Mouse (Mus musculus) C2C12 (cell line): ENCODE measurements around the gene Sgk1.

Experiments used
- CEBPB ChIP-seq: IDR thresholded peaks from one replicate; pipeline ENCODE4 v1.6.1; 2011; ENCODE audit warnings: low read depth, mild to moderate bottlenecking, control low read depth, moderate library complexity
- CTCF ChIP-seq: IDR thresholded peaks from one replicate; pipeline ENCODE4 v1.5.1; 2011; ENCODE audit not compliant: control insufficient read depth, insufficient read depth, insufficient read length
- FOSL1 ChIP-seq: IDR thresholded peaks from one replicate; pipeline ENCODE4 v1.8.0; 2011; ENCODE audit warnings: mild to moderate bottlenecking, low read length; ENCODE audit not compliant: poor library complexity, insufficient read depth, severe bottlenecking
- MAX ChIP-seq: IDR thresholded peaks from one replicate; pipeline ENCODE4 v1.6.1; 2011; ENCODE audit warnings: mild to moderate bottlenecking, control low read depth
- MYOD1 ChIP-seq: IDR thresholded peaks from one replicate; pipeline ENCODE4 v1.6.1; 2011; ENCODE audit warnings: low read depth; ENCODE audit not compliant: control insufficient read depth, insufficient read length

DNA sequence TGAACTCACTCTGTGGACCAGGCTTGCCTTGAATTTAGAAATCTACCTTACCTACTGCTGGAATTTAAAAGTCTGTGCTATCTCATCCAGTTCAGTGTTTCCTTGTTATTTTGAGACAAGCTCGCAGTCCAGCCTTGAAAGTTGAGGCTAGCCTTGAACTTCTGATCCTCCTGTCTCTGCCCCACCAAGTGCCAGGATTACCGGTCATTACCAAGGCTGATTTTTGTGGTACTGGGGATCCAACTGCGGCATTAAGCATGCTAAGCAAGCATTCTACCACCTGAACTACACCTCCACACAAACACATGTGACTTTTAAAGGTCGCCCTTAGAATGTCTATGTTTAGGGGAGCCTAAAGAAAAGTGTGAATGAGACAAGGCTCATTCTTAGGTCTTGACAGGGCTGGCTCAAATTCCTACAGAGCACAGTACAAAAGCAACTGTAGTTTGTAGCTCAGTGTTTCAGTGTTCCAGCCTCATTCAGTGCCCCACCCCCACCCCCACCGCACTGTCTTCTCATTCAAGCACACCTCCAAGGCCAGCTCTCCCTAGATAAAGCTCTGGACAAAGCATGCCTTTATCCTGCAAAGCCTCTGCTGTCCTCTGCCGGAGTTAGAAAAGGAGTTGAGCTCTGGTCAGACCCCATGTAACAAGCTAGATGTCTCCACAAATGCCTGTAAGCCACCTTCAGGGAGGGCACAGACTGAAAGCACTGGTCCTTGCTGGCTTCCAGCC, 36.2 kb downstream of the Sgk1 start:
- TF ChIP-seq CTCF (no peak), MAX (no peak), FOSL1 (no peak), CEBPB (no peak), MYOD1 (no peak)
